Mouse (Mus musculus): ENCODE results near the gene Rslcan18.
"Not testable (repeated sequence)": the region's sequence is repeated elsewhere in the genome, so short reads cannot be mapped to it uniquely, and the experiment has no call there.

Rslcan18 gene

GRCm38 (mm10) chr13:67116163-67116562, at the start of gene Rslcan18:
Gene Rslcan18, minus strand, starts transcription at chr13:67116263.
- not testable (repeated sequence) for DNase-seq (ENCODE audit: low read depth, low spot score); H3K36me3 ChIP-seq (ENCODE audit: control insufficient read depth, insufficient read depth, low read length, poor library complexity, severe bottlenecking); H3K27me3 ChIP-seq (ENCODE audit: control insufficient read depth, insufficient read depth, low read length, poor library complexity, severe bottlenecking)

DNA sequence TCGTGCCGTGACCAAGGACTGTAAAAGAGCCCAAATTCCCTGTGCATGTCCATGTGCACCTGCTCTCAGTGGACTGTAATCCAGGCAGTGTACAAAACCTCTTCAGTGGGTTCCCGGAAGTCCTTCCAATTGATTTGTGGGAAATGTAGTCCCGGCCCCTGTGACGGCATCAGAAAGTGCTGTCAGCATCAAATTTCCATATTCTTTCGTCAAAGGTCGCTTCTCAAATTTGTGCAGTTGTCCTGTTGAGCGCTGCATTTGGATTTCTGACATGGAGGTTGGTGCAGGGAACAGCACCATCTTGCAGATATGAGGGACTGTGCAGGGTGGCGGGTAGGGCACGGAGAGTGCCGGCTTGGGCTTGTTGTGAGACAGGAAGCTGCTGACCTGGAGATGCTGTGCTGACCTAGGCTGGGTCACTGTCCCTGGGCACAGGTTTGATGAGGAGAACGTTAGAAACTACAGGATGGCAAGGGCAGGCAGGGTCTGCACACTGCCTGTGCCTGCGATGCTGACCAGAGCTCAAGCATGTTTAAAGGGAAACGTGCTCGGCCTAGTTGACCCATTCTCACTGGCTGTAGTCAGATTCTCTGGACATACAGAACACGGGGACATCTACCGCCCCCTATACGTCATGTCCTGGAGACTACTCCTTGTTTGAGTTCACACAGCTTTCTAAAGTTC, 12.1 kb upstream of the Rslcan18 start:
- peak; percentile 88 for DNase-seq (ENCODE audit: low read depth, low spot score)
- no peaks in the 10 kb centered on the region for H3K27me3 ChIP-seq (ENCODE audit: control insufficient read depth, insufficient read depth, low read length, poor library complexity, severe bottlenecking)
- no peaks in the 10 kb centered on the region for H3K36me3 ChIP-seq (ENCODE audit: control insufficient read depth, insufficient read depth, low read length, poor library complexity, severe bottlenecking)

GRCm38 (mm10) chr13:67127507-67127906, 11.4 kb upstream of the Rslcan18 start:
- not testable (repeated sequence) for H3K27me3 ChIP-seq (ENCODE audit: control insufficient read depth, insufficient read depth, low read length, poor library complexity, severe bottlenecking); DNase-seq (ENCODE audit: low read depth, low spot score); H3K36me3 ChIP-seq (ENCODE audit: control insufficient read depth, insufficient read depth, low read length, poor library complexity, severe bottlenecking)

- no peaks in the 10 kb centered on the region for H3K27me3 ChIP-seq (ENCODE audit: control insufficient read depth, insufficient read depth, low read length, poor library complexity, severe bottlenecking)
- no peak for DNase-seq (ENCODE audit: low read depth, low spot score)
- H3K36me3 ChIP-seq (ENCODE audit: control insufficient read depth, insufficient read depth, low read length, poor library complexity, severe bottlenecking) = no peaks in the 10 kb centered on the region
Measured at GRCm38 (mm10) chr13:67124460-67124859, 8.4 kb upstream of the Rslcan18 start.

GRCm38 (mm10) chr13:67121360-67121759, 5.3 kb upstream of the Rslcan18 start, which contains the start of gene Zfp759:
Gene Zfp759, plus strand, starts transcription at chr13:67121660.
- not testable (repeated sequence) for H3K27me3 ChIP-seq (ENCODE audit: control insufficient read depth, insufficient read depth, low read length, poor library complexity, severe bottlenecking); DNase-seq (ENCODE audit: low read depth, low spot score); H3K36me3 ChIP-seq (ENCODE audit: control insufficient read depth, insufficient read depth, low read length, poor library complexity, severe bottlenecking)

- no peaks in the 10 kb centered on the region for H3K27me3 ChIP-seq (ENCODE audit: control insufficient read depth, insufficient read depth, low read length, poor library complexity, severe bottlenecking)
- DNase-seq (ENCODE audit: low read depth, low spot score) = no peak
Measured at GRCm38 (mm10) chr13:67113287-67113686, 2.8 kb downstream of the Rslcan18 start.

DNA sequence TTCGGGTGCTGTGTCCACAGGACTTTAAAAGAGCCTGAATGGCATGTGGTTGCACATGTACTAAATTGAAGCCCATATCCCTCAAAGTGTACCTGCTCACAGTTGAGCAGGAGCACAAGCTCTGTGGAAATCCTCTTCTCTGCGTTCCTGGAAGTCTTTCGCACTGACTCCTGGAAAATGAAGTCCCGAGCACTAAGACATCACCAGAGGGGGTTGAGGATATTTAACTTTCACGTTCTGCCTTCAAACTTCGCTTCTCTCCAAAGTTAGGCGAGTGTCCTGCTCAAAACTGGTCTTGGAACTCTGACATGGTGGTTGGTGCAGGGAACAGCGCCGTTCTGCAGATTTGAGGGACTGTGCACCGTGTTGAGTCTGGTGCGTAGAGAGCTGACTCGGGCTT, 4.0 kb downstream of the Rslcan18 start:
- Histone ChIP-seq H3K36me3 (ENCODE audit: control insufficient read depth, insufficient read depth, low read length, poor library complexity, severe bottlenecking) (no peaks in the 10 kb centered on the region), H3K27me3 (ENCODE audit: control insufficient read depth, insufficient read depth, low read length, poor library complexity, severe bottlenecking) (no peaks in the 10 kb centered on the region)
- no peak for DNase-seq (ENCODE audit: low read depth, low spot score)

More at GRCm38 (mm10) chr13:67113287-67113686, 2.8 kb downstream of the Rslcan18 start:
- H3K36me3 ChIP-seq (ENCODE audit: control insufficient read depth, insufficient read depth, low read length, poor library complexity, severe bottlenecking) = no peaks in the 10 kb centered on the region

DNA sequence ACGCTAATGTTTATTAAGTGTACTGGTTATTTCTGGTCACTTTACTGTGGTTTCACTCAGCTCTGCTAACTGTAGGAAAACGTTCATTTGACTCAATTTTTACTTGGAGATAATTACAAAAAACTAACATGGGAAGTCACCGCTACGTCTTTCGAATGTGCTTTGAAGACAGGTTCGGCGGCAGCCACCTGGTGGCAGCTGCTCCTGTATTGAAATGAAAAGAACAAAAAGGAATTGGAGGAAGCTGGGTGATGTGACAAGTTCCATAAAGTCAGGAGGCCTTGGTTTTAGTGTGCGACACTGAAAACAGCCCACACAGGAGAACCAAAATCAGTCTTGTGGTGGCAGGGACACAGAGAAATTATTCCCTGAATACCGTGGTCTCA, 7.2 kb downstream of the Rslcan18 start:
- no peaks in the 10 kb centered on the region for H3K27me3 ChIP-seq (ENCODE audit: control insufficient read depth, insufficient read depth, low read length, poor library complexity, severe bottlenecking)
- H3K36me3 ChIP-seq (ENCODE audit: control insufficient read depth, insufficient read depth, low read length, poor library complexity, severe bottlenecking) = no peaks in the 10 kb centered on the region
- no peak for DNase-seq (ENCODE audit: low read depth, low spot score)

DNA sequence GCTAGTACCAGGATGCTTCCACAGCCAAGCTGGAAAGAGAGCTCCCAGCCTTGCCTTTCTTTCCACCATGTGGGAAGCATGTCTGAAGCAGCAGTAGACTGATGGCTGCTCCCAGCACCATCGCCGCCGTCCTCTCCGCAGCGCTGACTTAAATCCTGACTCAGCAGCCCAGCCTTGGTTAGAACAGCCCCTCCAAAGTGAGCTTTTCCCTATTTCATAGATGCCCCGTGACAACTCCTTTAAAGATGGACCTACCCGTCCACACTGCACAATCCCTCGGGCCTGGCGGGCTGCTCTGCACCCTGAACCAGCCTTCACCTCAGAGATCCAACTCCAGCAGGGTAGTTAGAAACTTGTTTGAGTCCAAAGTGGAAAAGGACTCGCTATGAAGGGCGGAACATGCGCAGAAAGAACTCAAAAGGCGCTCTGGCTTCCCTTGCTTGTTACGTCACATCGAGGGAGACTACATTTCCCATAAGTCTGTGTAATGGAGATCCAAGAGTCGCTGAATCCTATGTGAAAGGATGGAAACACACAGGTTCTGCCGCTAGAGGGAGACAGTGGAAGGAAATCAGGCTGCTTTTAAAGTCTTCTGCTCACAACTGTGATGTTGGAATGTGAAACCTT, 7.8 kb downstream of the Rslcan18 start, which contains the start of gene Gm28557:
TSS of gene Gm28557 (minus strand) at position 411 of the 627 bp plus-strand sequence.
- H3K36me3 ChIP-seq (ENCODE audit: control insufficient read depth, insufficient read depth, low read length, poor library complexity, severe bottlenecking) = no peaks in the 10 kb centered on the region
- H3K27me3 ChIP-seq (ENCODE audit: control insufficient read depth, insufficient read depth, low read length, poor library complexity, severe bottlenecking) = no peaks in the 10 kb centered on the region
- DNase-seq (ENCODE audit: low read depth, low spot score) = peak; percentile 97

GRCm38 (mm10) chr13:67107681-67108080, 8.4 kb downstream of the Rslcan18 start:
- no peak for DNase-seq (ENCODE audit: low read depth, low spot score)
- H3K27me3 ChIP-seq (ENCODE audit: control insufficient read depth, insufficient read depth, low read length, poor library complexity, severe bottlenecking) = no peaks in the 10 kb centered on the region
- H3K36me3 ChIP-seq (ENCODE audit: control insufficient read depth, insufficient read depth, low read length, poor library complexity, severe bottlenecking) = no peaks in the 10 kb centered on the region

DNA sequence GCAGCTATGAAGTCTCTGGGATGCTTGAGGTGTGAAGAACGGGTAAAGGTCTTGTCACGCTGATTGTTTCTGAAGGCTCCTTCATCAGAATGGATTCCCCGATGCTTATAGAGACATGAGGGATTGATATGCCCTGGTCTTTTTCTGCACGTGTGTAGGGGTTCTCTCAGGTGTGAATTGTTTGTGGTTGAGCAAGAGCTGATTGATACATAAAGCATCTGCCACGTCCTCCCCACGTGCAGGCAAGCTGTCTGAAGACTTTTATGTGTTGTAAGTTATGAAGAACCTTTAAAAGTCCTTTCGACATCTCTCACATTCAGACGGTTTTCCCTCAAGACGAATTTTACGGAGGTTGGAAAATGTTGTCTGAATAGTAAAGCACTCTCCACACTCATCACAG, 18.2 kb downstream of the Rslcan18 start, which contains the start of gene Zfp708:
TSS of gene Zfp708 (minus strand) at position 101 of the 400 bp plus-strand sequence.
- DNase-seq (ENCODE audit: low read depth, low spot score) = no peak
- H3K27me3 ChIP-seq (ENCODE audit: control insufficient read depth, insufficient read depth, low read length, poor library complexity, severe bottlenecking) = no peaks in the 10 kb centered on the region
- H3K36me3 ChIP-seq (ENCODE audit: control insufficient read depth, insufficient read depth, low read length, poor library complexity, severe bottlenecking) = no peaks in the 10 kb centered on the region

DNA sequence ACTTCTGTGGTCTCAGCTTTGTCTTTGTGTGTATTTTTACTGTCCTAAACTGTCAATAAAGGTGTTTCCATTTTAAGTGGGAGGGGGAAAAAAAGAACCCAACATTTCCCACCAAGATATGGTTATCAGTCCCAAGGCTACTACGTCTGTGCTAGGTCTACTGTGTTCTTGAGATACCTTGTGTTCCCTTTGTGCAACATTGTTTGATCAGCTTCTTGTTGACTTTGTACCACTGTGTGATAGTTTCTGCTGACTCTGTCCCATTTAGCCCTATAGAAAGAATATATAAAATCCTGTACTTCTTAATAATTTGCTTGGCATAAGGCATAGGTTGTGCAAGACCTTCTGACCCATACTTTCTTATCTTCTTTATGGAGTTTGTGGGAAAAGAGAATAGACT, 25.9 kb downstream of the Rslcan18 start:
- no peak for DNase-seq (ENCODE audit: low read depth, low spot score)
- no peaks in the 10 kb centered on the region for H3K27me3 ChIP-seq (ENCODE audit: control insufficient read depth, insufficient read depth, low read length, poor library complexity, severe bottlenecking)
- H3K36me3 ChIP-seq (ENCODE audit: control insufficient read depth, insufficient read depth, low read length, poor library complexity, severe bottlenecking) = no peaks in the 10 kb centered on the region; the same call in 1 of the 2 replicates

DNA sequence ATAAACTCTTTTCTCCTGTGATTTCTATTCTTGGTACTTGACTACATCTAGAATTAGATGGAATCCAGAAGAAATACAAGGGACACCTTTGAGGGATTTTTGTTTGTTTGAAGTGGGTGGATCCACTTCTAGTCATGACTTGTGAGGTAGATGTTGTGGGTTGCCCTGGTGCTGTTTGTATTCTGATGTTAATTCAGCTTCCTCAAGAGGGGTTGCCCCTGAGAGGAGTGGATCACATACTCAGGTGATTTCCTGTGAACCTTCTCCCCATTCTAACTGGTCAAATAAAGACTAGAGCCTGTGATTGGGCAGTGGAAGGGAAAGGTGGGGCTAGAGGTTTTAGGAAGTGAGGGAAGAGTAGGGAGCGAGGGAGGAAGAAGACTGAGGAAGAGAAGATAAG, 34.1 kb downstream of the Rslcan18 start:
- no peaks in the 10 kb centered on the region for H3K27me3 ChIP-seq (ENCODE audit: control insufficient read depth, insufficient read depth, low read length, poor library complexity, severe bottlenecking)
- no peaks in the 10 kb centered on the region for H3K36me3 ChIP-seq (ENCODE audit: control insufficient read depth, insufficient read depth, low read length, poor library complexity, severe bottlenecking)
- DNase-seq (ENCODE audit: low read depth, low spot score) = peak; percentile 53

DNA sequence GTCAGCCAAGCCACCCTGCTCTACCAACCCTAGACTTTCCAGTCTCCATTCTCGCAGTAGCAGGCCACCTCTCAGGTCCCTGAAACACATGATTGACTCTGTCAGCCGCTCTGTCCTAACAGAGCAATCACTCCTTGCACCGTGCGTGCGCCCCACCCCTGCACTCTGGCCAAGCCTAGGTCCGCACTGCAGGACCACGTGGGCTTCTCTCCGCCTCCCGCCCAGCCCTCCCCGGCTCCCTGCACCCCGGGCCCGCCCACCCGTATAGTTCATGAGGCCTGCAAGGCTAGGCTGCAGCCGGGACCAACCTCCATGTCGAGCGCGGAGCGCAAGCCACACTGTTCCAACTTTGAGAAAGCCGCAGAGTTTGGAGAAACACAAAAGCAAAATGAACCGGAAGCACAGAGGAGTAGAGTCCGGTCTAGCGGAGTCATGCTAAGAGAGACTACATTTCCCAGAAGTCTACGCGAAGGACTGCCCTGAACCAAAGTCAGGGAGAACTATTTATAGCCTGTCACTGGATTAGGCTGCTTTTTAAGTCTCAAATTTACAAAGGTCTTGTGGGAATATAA, 34.8 kb downstream of the Rslcan18 start:
- Histone ChIP-seq H3K27me3 (ENCODE audit: control insufficient read depth, insufficient read depth, low read length, poor library complexity, severe bottlenecking) (no peaks in the 10 kb centered on the region), H3K36me3 (ENCODE audit: control insufficient read depth, insufficient read depth, low read length, poor library complexity, severe bottlenecking) (no peaks in the 10 kb centered on the region)
- DNase-seq (ENCODE audit: low read depth, low spot score) = peak; percentile 72

DNA sequence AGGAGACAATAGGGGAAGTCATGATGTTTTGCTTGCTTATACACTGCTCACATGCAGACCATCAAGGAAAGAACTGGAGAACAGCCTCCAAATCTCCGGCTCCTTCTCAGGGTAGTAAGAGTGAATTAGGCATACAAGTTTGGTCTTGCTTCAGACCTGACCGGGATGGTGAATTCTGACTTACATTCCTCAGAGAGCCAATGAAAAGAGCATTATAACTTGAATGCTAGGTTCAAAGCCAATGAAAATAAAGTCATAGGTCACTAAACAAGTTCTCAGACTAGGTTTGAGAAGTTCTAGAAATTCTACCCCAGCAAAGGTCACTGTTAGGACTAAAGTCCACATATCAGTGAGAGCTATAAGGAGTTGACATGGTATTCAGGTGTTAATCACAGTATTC, 38.8 kb downstream of the Rslcan18 start:
- 0 out of 2 replicates have a peak, but pooled peaks cover 4% of the 10 kb centered on the region for H3K36me3 ChIP-seq (ENCODE audit: control insufficient read depth, insufficient read depth, low read length, poor library complexity, severe bottlenecking)

More for the DNA sequence above, 38.8 kb downstream of the Rslcan18 start:
- no peaks in the 10 kb centered on the region; the same call in 1 of the 2 replicates for H3K27me3 ChIP-seq (ENCODE audit: control insufficient read depth, insufficient read depth, low read length, poor library complexity, severe bottlenecking)
- no peak for DNase-seq (ENCODE audit: low read depth, low spot score)

Data from splenic B cell, adult 2 months (primary cell).